Mouse (Mus musculus) cortical plate, adult 2 months (tissue): Measurements from ENCODE around the gene Efcab9.

Experiments
- CTCF ChIP-seq: fragments of 200-500 bp; IDR thresholded peaks from 2 replicates; pipeline ENCODE4 v1.5.1; 2011; ENCODE audit warnings: mild to moderate bottlenecking, control low read depth, low read length; ENCODE audit not compliant: insufficient read depth; ENCODE audit errors: extremely low read depth
- POLR2A ChIP-seq: fragments of 200-500 bp; IDR thresholded peaks from 2 replicates; pipeline ENCODE4 v1.6.1; 2011; ENCODE audit warnings: mild to moderate bottlenecking, low read length, control low read depth; ENCODE audit not compliant: insufficient read depth; ENCODE audit errors: extremely low read depth

GRCm38 (mm10) chr11:32516091-32516490, 15.8 kb downstream of the Efcab9 start:
- TF ChIP-seq POLR2A (no peak), CTCF (no peak)
